Mouse (Mus musculus): Measurements from ENCODE around the gene Vsig4. TPM values are rescaled to one million over a fixed set of nuclear protein-coding genes. Genes with fewer than 3 reads are reported as not detected.
A peak's percentile ranks its signal among the peaks of the same experiment; 100 is the strongest.

Gene Vsig4
- 0.09 TPM in 1 of 2 replicates, not detected in the other for polyA plus RNA-seq (2012; rRNA removed)

- WGBS = 93% methylated on average over 3 of the region's 3 CpGs
Observed at GRCm38 (mm10) chrX:96293338-96293737, at the start of gene Vsig4. Gene Vsig4, minus strand, starts transcription at chrX:96293438.

GRCm38 (mm10) chrX:96339108-96339507, 45.9 kb upstream of the Vsig4 start:
- TF ChIP-seq POLR2A (IDR thresholded peaks at IDR 0.05; ENCODE audit: low read depth, low read length) (no peak), CTCF (IDR thresholded peaks at IDR 0.05; ENCODE audit: extremely low read depth, insufficient read depth, insufficient read length, insufficient replicate concordance) (no peak)
- Histone ChIP-seq H3K4me3 (ENCODE audit: extremely low read depth, insufficient read depth, insufficient read length) (no peak overlapping the region), H3K36me3 (ENCODE audit: control insufficient read depth, insufficient read depth, low read length) (no peaks in the 10 kb centered on the region), H3K27ac (ENCODE audit: insufficient read depth, low read length) (no peak overlapping the region), H3K27me3 (ENCODE audit: control insufficient read depth, insufficient read depth, low read length) (no peaks in the 10 kb centered on the region), H3K4me1 (ENCODE audit: control insufficient read depth, insufficient read depth, insufficient read length) (no peaks in the 10 kb centered on the region)
- WGBS = 60% methylated on average over 2 of the region's 2 CpGs
- DNase-seq (ENCODE audit: low read depth in 1 of 2, low spot score in 2 of 2) = no peak

More at GRCm38 (mm10) chrX:96293338-96293737, at the start of gene Vsig4:
- Histone ChIP-seq H3K27me3 (ENCODE audit: control insufficient read depth, insufficient read depth, low read length) (no peaks in the 10 kb centered on the region), H3K36me3 (ENCODE audit: control insufficient read depth, insufficient read depth, low read length) (no peaks in the 10 kb centered on the region), H3K27ac (ENCODE audit: insufficient read depth, low read length) (no peak within 1 kb of the TSS), H3K4me3 (ENCODE audit: extremely low read depth, insufficient read depth, insufficient read length) (no peak within 1 kb of the TSS), H3K4me1 (ENCODE audit: control insufficient read depth, insufficient read depth, insufficient read length) (no peaks in the 10 kb centered on the region)
- no peak for DNase-seq (ENCODE audit: low read depth in 1 of 2, low spot score in 2 of 2)
- TF ChIP-seq POLR2A (IDR thresholded peaks at IDR 0.05; ENCODE audit: low read depth, low read length) (no peak), CTCF (IDR thresholded peaks at IDR 0.05; ENCODE audit: extremely low read depth, insufficient read depth, insufficient read length, insufficient replicate concordance) (no peak)

- Histone ChIP-seq H3K27ac (ENCODE audit: insufficient read depth, low read length) (no peak overlapping the region), H3K4me1 (ENCODE audit: control insufficient read depth, insufficient read depth, insufficient read length) (no peaks in the 10 kb centered on the region), H3K36me3 (ENCODE audit: control insufficient read depth, insufficient read depth, low read length) (no peaks in the 10 kb centered on the region), H3K4me3 (ENCODE audit: extremely low read depth, insufficient read depth, insufficient read length) (no peak overlapping the region), H3K27me3 (ENCODE audit: control insufficient read depth, insufficient read depth, low read length) (no peaks in the 10 kb centered on the region)
- peak; percentile 0 to 6 for DNase-seq (ENCODE audit: low read depth in 1 of 2, low spot score in 2 of 2)
- TF ChIP-seq CTCF (IDR thresholded peaks at IDR 0.05; ENCODE audit: extremely low read depth, insufficient read depth, insufficient read length, insufficient replicate concordance) (no peak), POLR2A (IDR thresholded peaks at IDR 0.05; ENCODE audit: low read depth, low read length) (no peak)
- WGBS = 46% methylated on average over 4 of the region's 4 CpGs
Observed at GRCm38 (mm10) chrX:96329764-96330163, 36.5 kb upstream of the Vsig4 start.

- H3K36me3 ChIP-seq (ENCODE audit: control insufficient read depth, insufficient read depth, low read length) = no peaks in the 10 kb centered on the region
- no peak for DNase-seq (ENCODE audit: low read depth in 1 of 2, low spot score in 2 of 2)
- no peak overlapping the region for H3K27ac ChIP-seq (ENCODE audit: insufficient read depth, low read length)
- TF ChIP-seq CTCF (IDR thresholded peaks at IDR 0.05; ENCODE audit: extremely low read depth, insufficient read depth, insufficient read length, insufficient replicate concordance) = no peak
- TF ChIP-seq POLR2A (IDR thresholded peaks at IDR 0.05; ENCODE audit: low read depth, low read length) = no peak
- no peaks in the 10 kb centered on the region for H3K4me1 ChIP-seq (ENCODE audit: control insufficient read depth, insufficient read depth, insufficient read length)
- no peaks in the 10 kb centered on the region for H3K27me3 ChIP-seq (ENCODE audit: control insufficient read depth, insufficient read depth, low read length)
- H3K4me3 ChIP-seq (ENCODE audit: extremely low read depth, insufficient read depth, insufficient read length) = no peak overlapping the region
Observed at GRCm38 (mm10) chrX:96256509-96256908, 36.7 kb downstream of the Vsig4 start.

- no peaks in the 10 kb centered on the region for H3K36me3 ChIP-seq (ENCODE audit: control insufficient read depth, insufficient read depth, low read length)
- H3K27me3 ChIP-seq (ENCODE audit: control insufficient read depth, insufficient read depth, low read length) = no peaks in the 10 kb centered on the region
- peak; percentile 3 to 28 for DNase-seq (ENCODE audit: low read depth in 1 of 2, low spot score in 2 of 2)
- 27% methylated on average over 2 of the region's 2 CpGs for WGBS
- no peaks in the 10 kb centered on the region; the same call in 1 of the 2 replicates for H3K4me1 ChIP-seq (ENCODE audit: control insufficient read depth, insufficient read depth, insufficient read length)
- peak overlapping the region; percentile 18; the same call in 1 of the 2 replicates for H3K27ac ChIP-seq (ENCODE audit: insufficient read depth, low read length)
- no peak overlapping the region for H3K4me3 ChIP-seq (ENCODE audit: extremely low read depth, insufficient read depth, insufficient read length)
- no peak for TF ChIP-seq CTCF (IDR thresholded peaks at IDR 0.05; ENCODE audit: extremely low read depth, insufficient read depth, insufficient read length, insufficient replicate concordance)
- TF ChIP-seq POLR2A (IDR thresholded peaks at IDR 0.05; ENCODE audit: low read depth, low read length) = no peak
Observed at GRCm38 (mm10) chrX:96239644-96240043, 53.6 kb downstream of the Vsig4 start.

GRCm38 (mm10) chrX:96239037-96239436, 54.2 kb downstream of the Vsig4 start:
- WGBS = 28% methylated on average over 1 of the region's 1 CpGs
- H3K27ac ChIP-seq (ENCODE audit: insufficient read depth, low read length) = peak overlapping the region; percentile 9; the same call in 1 of the 2 replicates
- no peak for DNase-seq (ENCODE audit: low read depth in 1 of 2, low spot score in 2 of 2)
- H3K4me3 ChIP-seq (ENCODE audit: extremely low read depth, insufficient read depth, insufficient read length) = no peak overlapping the region
- TF ChIP-seq CTCF (IDR thresholded peaks at IDR 0.05; ENCODE audit: extremely low read depth, insufficient read depth, insufficient read length, insufficient replicate concordance) = no peak
- TF ChIP-seq POLR2A (IDR thresholded peaks at IDR 0.05; ENCODE audit: low read depth, low read length) = no peak
- no peaks in the 10 kb centered on the region for H3K27me3 ChIP-seq (ENCODE audit: control insufficient read depth, insufficient read depth, low read length)
- H3K36me3 ChIP-seq (ENCODE audit: control insufficient read depth, insufficient read depth, low read length) = no peaks in the 10 kb centered on the region
- H3K4me1 ChIP-seq (ENCODE audit: control insufficient read depth, insufficient read depth, insufficient read length) = no peaks in the 10 kb centered on the region; the same call in 1 of the 2 replicates

- no peak overlapping the region for H3K4me3 ChIP-seq (ENCODE audit: extremely low read depth, insufficient read depth, insufficient read length)
- no peaks in the 10 kb centered on the region; the same call in 1 of the 2 replicates for H3K4me1 ChIP-seq (ENCODE audit: control insufficient read depth, insufficient read depth, insufficient read length)
- WGBS = 71% methylated on average over 1 of the region's 1 CpGs
- DNase-seq (ENCODE audit: low read depth in 1 of 2, low spot score in 2 of 2) = no peak
- H3K36me3 ChIP-seq (ENCODE audit: control insufficient read depth, insufficient read depth, low read length) = no peaks in the 10 kb centered on the region
- H3K27me3 ChIP-seq (ENCODE audit: control insufficient read depth, insufficient read depth, low read length) = no peaks in the 10 kb centered on the region
- H3K27ac ChIP-seq (ENCODE audit: insufficient read depth, low read length) = no peak overlapping the region
- TF ChIP-seq POLR2A (IDR thresholded peaks at IDR 0.05; ENCODE audit: low read depth, low read length) = no peak
- TF ChIP-seq CTCF (IDR thresholded peaks at IDR 0.05; ENCODE audit: extremely low read depth, insufficient read depth, insufficient read length, insufficient replicate concordance) = no peak
Observed at GRCm38 (mm10) chrX:96235775-96236174, 57.5 kb downstream of the Vsig4 start.

All from spleen, adult 2 months (tissue).